Mouse (Mus musculus): ENCODE results near the gene Gstm5. TPM values are rescaled to one million over a fixed set of nuclear protein-coding genes. Genes with fewer than 3 reads are reported as not detected.

Gene Gstm5
- 260 TPM in 2 replicates for polyA plus RNA-seq (2015; fragmentation: Nextera tagmentation; extraction: Ambion mirVana)

DNA sequence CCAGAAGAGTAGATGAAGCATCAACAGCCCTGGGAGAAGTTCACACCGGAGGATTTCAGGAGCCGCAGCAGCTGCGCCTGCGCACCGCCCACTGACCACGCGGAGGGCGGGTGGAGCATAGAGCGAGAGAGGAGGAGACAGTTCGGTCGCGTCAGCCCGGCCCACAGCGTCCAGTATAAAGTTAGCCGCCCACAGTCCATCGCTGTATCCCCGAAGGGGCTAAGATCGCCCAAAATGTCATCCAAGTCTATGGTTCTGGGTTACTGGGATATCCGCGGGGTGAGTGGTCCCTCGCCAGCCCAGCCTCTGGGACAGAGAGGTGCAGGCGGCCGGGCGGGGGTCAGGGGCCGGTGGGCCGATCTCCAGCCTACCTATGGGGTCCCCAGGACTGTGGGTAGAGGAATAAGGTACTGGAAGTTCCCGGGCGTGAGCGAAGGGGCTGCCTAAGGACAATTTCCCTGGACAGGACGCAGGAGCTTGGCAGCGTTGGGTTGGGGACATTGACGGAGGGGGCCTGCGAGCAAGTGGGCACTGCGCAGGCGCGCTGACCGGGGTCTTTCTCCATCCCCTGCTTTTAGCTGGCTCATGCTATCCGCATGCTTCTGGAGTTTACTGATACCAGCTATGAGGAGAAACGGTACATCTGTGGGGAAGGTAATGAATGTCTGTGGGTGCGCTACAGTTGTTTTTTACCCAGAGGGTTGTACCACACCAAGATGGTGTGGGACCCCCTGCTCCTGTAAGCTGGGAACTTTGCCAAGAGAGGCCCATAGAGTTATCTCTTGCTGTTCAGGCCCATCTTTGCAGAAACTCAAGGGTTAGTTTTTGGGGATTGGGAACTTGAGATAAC, at the start of gene Gstm5:
Gene Gstm5 (plus strand): TSS at position 102 of the 850 bp plus-strand sequence.
- 3% methylated on average over 40 of the region's 40 CpGs for WGBS
- ATAC-seq (ENCODE audit: low FRiP score, low read depth), result peak; percentile 98
- peak within 1 kb of the TSS; percentile 76 for H3K4me2 ChIP-seq (replicated peaks)

DNA sequence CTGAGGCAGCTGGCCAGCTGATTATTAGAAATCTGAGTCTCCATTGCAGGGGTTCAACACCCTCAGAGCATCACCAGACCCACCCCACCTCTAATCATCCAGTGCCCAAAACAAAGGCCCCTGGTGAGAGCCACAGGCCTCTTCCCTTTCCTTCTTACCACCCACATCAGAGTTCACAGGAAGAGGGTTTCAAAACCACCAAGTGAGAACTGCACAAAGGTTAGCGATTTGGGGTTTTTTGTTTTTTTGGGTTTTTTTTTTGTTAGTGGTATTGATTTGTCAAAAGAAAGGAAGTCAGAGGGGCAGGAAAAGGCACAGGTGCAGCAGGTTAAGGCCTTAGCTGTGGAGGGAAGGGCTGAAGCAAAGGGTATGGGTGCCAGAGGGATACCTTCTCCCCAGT, 49.4 kb upstream of the Gstm5 start:
- Histone ChIP-seq H3K4me2 (replicated peaks) (no peak overlapping the region), H3K4me1 (peaks cover 41% of the 10 kb centered on the region), H3K9me3 (no peaks in the 10 kb centered on the region), H3K27ac (no peak overlapping the region), H3K4me3 (no peak overlapping the region), H3K9ac (no peak overlapping the region), H3K27me3 (no peaks in the 10 kb centered on the region), H3K36me3 (no peaks in the 10 kb centered on the region)
- 93% methylated on average over 1 of the region's 1 CpGs for WGBS
- ATAC-seq (ENCODE audit: low FRiP score, low read depth), result no peak

More for the DNA sequence above, at the start of gene Gstm5:
- H3K9ac ChIP-seq, result peak within 1 kb of the TSS; percentile 88
- H3K36me3 ChIP-seq, result peaks cover 45% of the 10 kb centered on the region
- no peaks in the 10 kb centered on the region for H3K9me3 ChIP-seq
- no peaks in the 10 kb centered on the region for H3K27me3 ChIP-seq
- peak within 1 kb of the TSS; percentile 77 for H3K4me3 ChIP-seq
- peak within 1 kb of the TSS; percentile 65 for H3K27ac ChIP-seq
- peaks cover 9% of the 10 kb centered on the region for H3K4me1 ChIP-seq

DNA sequence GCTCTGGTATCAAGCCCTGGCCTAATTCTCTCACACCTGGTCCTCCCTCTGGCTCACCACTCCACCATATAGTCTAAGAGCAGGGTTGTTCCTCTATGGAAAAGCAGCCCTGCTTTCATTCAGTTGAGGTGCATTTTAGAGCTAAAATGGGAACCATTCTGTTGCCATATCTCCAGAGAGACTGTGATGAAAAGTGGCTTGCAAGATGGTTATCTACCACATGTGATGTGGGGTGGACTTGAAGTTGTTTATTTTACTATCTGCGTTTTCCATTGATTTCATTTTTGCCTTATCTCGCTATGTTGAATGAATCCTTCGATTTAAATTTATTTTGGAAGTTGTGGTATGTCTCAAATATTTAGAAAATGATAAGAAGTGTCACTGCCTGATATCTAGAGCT, 48.8 kb upstream of the Gstm5 start:
- 93% methylated on average over 3 of the region's 3 CpGs for WGBS
- no peak overlapping the region for H3K4me3 ChIP-seq
- peaks cover 41% of the 10 kb centered on the region for H3K4me1 ChIP-seq
- no peak for ATAC-seq (ENCODE audit: low FRiP score, low read depth)
- no peak overlapping the region for H3K27ac ChIP-seq
- no peaks in the 10 kb centered on the region for H3K9me3 ChIP-seq
- H3K4me2 ChIP-seq (replicated peaks), result no peak overlapping the region
- no peak overlapping the region for H3K9ac ChIP-seq
- H3K27me3 ChIP-seq, result no peaks in the 10 kb centered on the region
- H3K36me3 ChIP-seq, result no peaks in the 10 kb centered on the region

DNA sequence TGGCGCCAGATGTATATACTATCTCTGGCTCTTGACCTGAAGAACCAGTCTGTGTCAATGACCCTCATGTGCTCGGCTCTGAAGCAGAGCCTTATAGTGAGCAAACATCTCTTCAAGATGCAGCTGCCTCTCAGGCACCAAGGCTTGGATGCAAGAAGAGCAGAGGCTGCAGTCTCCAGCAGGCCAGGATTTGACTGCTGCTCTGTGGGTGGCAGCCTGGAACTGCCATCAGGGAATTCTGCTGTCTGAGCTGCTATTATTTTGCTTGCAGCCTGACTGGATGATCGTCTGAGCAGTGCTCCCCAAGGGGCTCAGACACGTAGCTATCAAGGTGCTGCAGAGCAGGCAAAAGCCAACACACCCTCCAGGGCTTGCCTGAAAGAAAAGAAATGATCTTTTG, 47.5 kb upstream of the Gstm5 start:
- H3K36me3 ChIP-seq, result no peaks in the 10 kb centered on the region

DNA sequence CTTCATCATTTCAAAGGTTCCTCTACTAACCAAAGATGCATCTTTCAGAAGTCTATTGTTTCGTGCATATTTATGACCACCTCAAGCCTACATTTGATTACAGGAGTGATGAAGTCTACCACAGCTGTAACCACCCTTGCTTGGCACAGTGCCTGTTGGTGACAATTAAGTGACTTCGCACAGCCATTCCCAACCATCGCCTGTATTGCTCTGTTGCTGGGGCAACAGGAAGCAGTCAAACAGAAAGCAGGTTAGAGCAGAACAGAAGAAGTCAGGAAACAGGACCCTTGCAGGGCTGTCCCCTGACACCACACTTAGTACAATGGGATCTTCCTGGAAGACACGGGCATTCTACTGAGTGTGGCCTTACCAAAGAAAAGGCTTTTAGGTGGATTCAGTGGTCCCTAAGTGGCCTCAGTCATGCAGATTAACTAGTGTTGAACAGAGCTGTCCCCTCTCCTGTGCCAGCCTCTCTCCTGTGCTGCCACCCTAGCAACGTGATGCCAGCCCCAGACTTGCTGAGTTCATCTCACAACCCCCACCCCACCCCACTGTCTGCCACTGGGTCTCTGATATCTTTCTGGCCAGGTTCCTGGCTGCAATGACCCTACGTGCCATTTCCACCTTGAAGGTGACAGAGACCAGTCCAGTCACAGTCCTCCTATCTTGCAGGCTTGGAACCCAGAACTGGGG, 46.5 kb upstream of the Gstm5 start:
- Histone ChIP-seq H3K4me3 (no peak overlapping the region), H3K36me3 (no peaks in the 10 kb centered on the region), H3K27me3 (no peaks in the 10 kb centered on the region), H3K27ac (no peak overlapping the region), H3K4me2 (replicated peaks) (no peak overlapping the region), H3K9ac (no peak overlapping the region), H3K4me1 (peaks cover 45% of the 10 kb centered on the region), H3K9me3 (no peaks in the 10 kb centered on the region)
- no peak for ATAC-seq (ENCODE audit: low FRiP score, low read depth)
- WGBS, result 64% methylated on average over 6 of the region's 6 CpGs

More for the DNA sequence above, 47.5 kb upstream of the Gstm5 start:
- Histone ChIP-seq H3K4me1 (peaks cover 50% of the 10 kb centered on the region), H3K4me3 (no peak overlapping the region), H3K9ac (peak overlapping the region; percentile 31), H3K4me2 (replicated peaks) (no peak overlapping the region), H3K27me3 (no peaks in the 10 kb centered on the region), H3K27ac (no peak overlapping the region), H3K9me3 (no peaks in the 10 kb centered on the region)
- ATAC-seq (ENCODE audit: low FRiP score, low read depth), result no peak
- WGBS, result 37% methylated on average over 4 of the region's 4 CpGs

DNA sequence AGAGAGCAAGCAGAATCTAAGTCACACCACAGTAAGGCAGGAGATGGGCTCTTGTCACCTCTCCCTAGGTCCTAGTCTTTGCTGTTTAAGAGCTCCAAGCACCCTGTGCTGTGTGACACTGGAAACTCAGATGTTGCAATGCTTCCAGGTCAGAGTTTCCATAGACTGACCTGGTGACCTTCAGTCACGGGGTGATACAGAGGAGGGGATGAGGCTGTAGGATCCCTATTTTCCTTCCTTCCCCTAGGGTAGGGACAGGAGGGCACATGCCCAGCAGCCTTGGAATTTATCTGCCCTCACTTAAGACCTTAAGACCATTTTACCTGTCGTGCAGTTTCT, 46.0 kb upstream of the Gstm5 start:
- Histone ChIP-seq H3K4me1 (peaks cover 40% of the 10 kb centered on the region), H3K9me3 (no peaks in the 10 kb centered on the region), H3K27ac (no peak overlapping the region), H3K4me2 (replicated peaks) (no peak overlapping the region), H3K9ac (no peak overlapping the region), H3K4me3 (no peak overlapping the region), H3K36me3 (no peaks in the 10 kb centered on the region), H3K27me3 (no peaks in the 10 kb centered on the region)
- WGBS, result 48% methylated on average over 2 of the region's 2 CpGs
- no peak for ATAC-seq (ENCODE audit: low FRiP score, low read depth)

DNA sequence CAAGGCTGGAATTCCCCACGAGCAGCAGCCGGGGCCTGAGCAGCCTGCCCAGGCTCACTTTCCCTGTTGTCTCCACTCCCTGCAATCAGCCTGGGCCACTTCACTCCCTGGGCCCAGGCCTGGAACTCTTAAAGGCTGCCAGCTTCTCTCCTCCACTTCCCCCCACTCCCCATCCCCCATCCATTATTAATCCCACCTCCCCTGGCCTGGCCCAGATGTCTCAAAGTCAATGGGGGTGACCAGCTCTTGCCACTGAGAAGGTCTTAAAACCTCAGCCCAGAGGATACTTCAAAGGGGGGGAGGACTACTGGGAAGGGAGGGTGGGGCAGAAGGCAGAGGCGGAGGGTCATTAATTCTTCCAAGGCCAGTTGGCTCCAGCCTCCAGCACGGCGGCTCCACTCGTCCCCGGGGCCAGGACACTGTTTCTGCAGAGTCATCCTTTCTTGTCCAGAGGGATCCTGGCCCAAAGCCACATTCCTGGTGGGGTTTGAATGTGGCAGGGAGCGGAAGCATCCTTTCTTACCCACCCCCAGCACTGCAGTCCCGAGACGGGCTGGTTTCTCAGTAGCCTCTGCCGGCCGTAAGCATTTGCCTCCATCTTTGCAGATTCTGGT, 45.1 kb upstream of the Gstm5 start:
- 0 out of 2 replicates have a peak, but pooled peaks have one; percentile 44 for ATAC-seq (ENCODE audit: low FRiP score, low read depth)
- Histone ChIP-seq H3K9me3 (no peaks in the 10 kb centered on the region), H3K9ac (peak overlapping the region; percentile 40; the same call in 1 of the 2 replicates), H3K27ac (no peak overlapping the region; the same call in 1 of the 2 replicates), H3K4me1 (peaks cover 45% of the 10 kb centered on the region), H3K27me3 (no peaks in the 10 kb centered on the region), H3K4me2 (replicated peaks) (peak overlapping the region; percentile 48), H3K4me3 (no peak overlapping the region), H3K36me3 (no peaks in the 10 kb centered on the region)
- 13% methylated on average over 12 of the region's 12 CpGs for WGBS

DNA sequence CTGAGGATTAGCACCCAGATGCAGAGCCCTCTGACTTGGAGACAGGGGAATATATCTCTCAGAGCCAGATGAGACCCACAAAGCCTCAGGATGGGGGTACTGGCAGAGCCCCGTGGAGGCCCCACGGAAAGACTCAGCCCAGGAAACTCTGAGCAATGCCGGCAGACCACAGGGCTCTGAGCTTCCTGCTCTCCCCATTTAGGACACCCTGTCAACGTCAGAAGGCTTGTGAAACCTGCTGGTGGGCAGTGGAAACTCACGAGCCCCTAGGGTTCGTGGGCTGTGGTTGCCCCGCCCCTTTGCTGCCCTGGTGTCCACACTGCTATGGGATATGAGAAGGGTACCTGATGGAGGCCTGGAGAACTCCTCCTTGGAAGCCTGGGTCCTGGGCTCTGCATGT, 42.8 kb upstream of the Gstm5 start:
- 35% methylated on average over 7 of the region's 7 CpGs for WGBS
- Histone ChIP-seq H3K9ac (peak overlapping the region; percentile 39; the same call in 1 of the 2 replicates), H3K27me3 (no peaks in the 10 kb centered on the region), H3K27ac (no peak overlapping the region), H3K36me3 (no peaks in the 10 kb centered on the region), H3K4me1 (peaks cover 44% of the 10 kb centered on the region), H3K4me3 (no peak overlapping the region), H3K4me2 (replicated peaks) (no peak overlapping the region), H3K9me3 (no peaks in the 10 kb centered on the region)
- ATAC-seq (ENCODE audit: low FRiP score, low read depth), result no peak

DNA sequence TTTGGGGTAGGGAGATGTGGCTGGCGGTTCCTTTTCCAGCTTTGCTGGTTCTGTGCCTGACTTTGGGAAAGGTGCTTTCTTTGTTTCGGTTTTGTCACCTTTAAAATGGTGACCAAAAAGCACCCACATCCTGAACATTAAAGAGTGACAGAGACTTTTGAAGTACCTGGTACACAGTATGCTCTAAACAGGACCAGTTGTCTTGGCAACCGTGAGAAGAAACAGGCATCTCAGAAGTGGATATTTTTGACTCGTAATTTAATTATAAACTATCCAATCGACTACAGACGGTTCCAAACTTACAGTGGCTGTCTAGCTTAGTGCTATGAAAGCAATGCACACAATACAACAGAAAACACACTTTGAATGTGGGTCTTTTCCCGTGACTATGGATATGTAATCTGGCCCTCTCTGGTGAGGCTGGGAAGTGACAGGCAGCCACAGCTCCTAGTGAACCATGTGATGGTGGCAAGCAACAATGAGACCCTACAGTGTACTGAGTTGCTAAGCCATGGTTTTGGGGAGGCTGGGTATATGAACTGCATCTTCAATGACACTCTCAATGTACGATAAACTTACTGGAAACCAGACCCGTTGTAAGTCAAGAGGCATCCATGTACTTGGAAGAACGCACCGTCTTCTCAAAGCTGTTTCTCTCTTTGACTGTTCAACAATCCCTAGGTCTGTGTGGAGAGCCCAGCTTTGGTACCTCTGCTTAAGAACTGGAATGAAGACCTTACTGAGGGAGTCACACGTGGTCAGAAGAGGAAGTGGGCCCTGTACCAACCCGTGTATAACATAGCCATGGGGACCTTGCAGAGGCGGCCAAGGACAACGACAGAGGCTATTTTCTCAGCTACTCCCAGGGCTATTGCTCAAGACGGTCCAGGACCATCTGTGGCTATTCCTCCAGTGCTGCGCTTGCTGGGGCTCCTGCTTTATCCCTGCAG, 42.1 kb upstream of the Gstm5 start:
- Histone ChIP-seq H3K4me1 (peaks cover 36% of the 10 kb centered on the region), H3K9ac (no peak overlapping the region), H3K27ac (no peak overlapping the region), H3K9me3 (no peaks in the 10 kb centered on the region), H3K36me3 (no peaks in the 10 kb centered on the region), H3K4me2 (replicated peaks) (no peak overlapping the region), H3K27me3 (no peaks in the 10 kb centered on the region), H3K4me3 (no peak overlapping the region)
- no peak for ATAC-seq (ENCODE audit: low FRiP score, low read depth)
- 81% methylated on average over 17 of the region's 17 CpGs for WGBS

DNA sequence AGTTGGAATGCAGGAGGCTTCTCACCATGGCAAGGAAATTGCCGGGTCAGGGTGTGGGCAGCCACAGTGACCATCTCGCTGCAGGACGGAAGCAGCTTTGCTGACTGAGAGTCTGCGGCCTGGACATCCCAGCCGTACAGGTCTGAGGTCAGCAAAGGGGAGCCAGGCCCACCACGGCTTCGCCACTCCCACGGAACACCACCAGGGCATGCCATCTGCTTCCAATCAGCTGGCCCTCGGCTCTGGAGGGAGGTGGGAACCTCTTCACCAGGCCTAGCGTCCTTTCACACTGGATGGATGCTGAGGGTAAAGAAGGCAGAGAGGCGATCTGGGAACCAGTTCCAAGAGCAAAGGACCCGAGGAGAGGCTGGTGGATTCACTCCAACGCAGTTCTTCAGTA, 40.3 kb upstream of the Gstm5 start:
- Histone ChIP-seq H3K36me3 (no peaks in the 10 kb centered on the region), H3K4me3 (no peak overlapping the region), H3K27me3 (no peaks in the 10 kb centered on the region), H3K9ac (no peak overlapping the region), H3K9me3 (no peaks in the 10 kb centered on the region), H3K4me1 (peaks cover 21% of the 10 kb centered on the region), H3K27ac (no peak overlapping the region), H3K4me2 (replicated peaks) (no peak overlapping the region)
- no peak for ATAC-seq (ENCODE audit: low FRiP score, low read depth)
- WGBS, result 36% methylated on average over 13 of the region's 13 CpGs

DNA sequence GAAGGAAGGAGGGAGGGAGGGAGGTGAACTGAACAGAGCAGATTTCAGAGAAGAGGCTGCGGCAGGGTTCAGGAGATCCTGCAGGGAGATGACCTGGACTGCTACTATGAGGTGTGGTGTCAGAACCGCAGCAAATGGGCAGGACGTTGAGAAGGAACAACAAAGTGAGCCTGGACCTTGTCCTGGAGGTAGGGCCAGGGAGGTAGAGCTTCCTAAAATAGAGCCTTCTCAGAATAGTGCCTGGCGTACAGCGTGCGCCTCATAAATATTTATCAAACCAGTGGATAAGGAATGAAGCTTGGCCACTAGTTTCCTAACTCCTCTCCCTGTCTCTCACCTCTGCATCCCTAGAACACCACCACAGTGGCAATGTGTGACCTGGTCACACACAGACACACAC, 38.0 kb upstream of the Gstm5 start:
- Histone ChIP-seq H3K27ac (no peak overlapping the region), H3K4me1 (peaks cover 9% of the 10 kb centered on the region), H3K27me3 (no peaks in the 10 kb centered on the region), H3K9ac (no peak overlapping the region), H3K4me2 (replicated peaks) (no peak overlapping the region), H3K4me3 (no peak overlapping the region), H3K36me3 (no peaks in the 10 kb centered on the region), H3K9me3 (no peaks in the 10 kb centered on the region)
- WGBS, result 59% methylated on average over 6 of the region's 6 CpGs
- ATAC-seq (ENCODE audit: low FRiP score, low read depth), result no peak
